Mouse (Mus musculus) embryonic facial prominence, embryonic 14.5 days (tissue): ENCODE data around the gene Piezo1. TPM values are rescaled to one million over a fixed set of nuclear protein-coding genes. Genes with fewer than 3 reads are reported as not detected.

Source experiments
- ATAC-seq: fragments of 200-750 bp; cut with Nextera tagmentation; 2 replicates; pipeline ENCODE4 v1.8.0; 2017; ENCODE audit warnings: low read depth, moderate number of reproducible peaks, moderate TSS enrichment
- DNase-seq: peaks from one replicate; pipeline ENCODE4 v3.0.0-alpha.2; 2015; ENCODE audit warnings: low spot score
- H3K27ac ChIP-seq: fragments of 300-500 bp; sonication (generic); replicated peaks from 2 replicates; pipeline ENCODE4 v1.5.1; 2014; ENCODE audit warnings: low read depth, mild to moderate bottlenecking, low read length, moderate library complexity
- H3K27me3 ChIP-seq: fragments of 300-500 bp; sonication (generic); replicated peaks from 2 replicates; pipeline ENCODE4 v1.6.1; 2014; ENCODE audit warnings: low read length; ENCODE audit not compliant: control insufficient read depth, insufficient read depth
- H3K36me3 ChIP-seq: fragments of 300-500 bp; sonication (generic); 2 replicates; pipeline ENCODE4 v1.6.1; 2014; ENCODE audit warnings: low read length, mixed read lengths; ENCODE audit not compliant: control insufficient read depth, insufficient read depth
- H3K4me1 ChIP-seq: fragments of 300-500 bp; sonication (generic); 2 replicates; pipeline ENCODE4 v1.6.1; 2014; ENCODE audit warnings: antibody characterized with exemption, low read length; ENCODE audit not compliant: control insufficient read depth, insufficient read depth
- H3K4me2 ChIP-seq: fragments of 300-500 bp; sonication (generic); 2 replicates; pipeline ENCODE4 v1.6.1; 2014; ENCODE audit warnings: low read depth, mild to moderate bottlenecking, low read length, moderate library complexity, mixed read lengths
- H3K4me3 ChIP-seq: fragments of 300-500 bp; sonication (generic); 2 replicates; pipeline ENCODE4 v1.5.1; 2014; ENCODE audit warnings: low read depth, mild to moderate bottlenecking, low read length
- H3K9ac ChIP-seq: fragments of 300-500 bp; sonication (generic); 2 replicates; pipeline ENCODE4 v1.6.1; 2014; ENCODE audit warnings: low read depth, mild to moderate bottlenecking, low read length, moderate library complexity, mixed read lengths
- H3K9me3 ChIP-seq: fragments of 300-500 bp; sonication (generic); 2 replicates; pipeline ENCODE4 v1.6.1; 2016; ENCODE audit warnings: low read length; ENCODE audit not compliant: control insufficient read depth
- WGBS: fragments of 180-500 bp; shearing (Covaris S2); extraction: QIAGEN DNeasy Blood & Tissue Kit; methylation state at CpG from one replicate; pipeline ENCODE4 v1.1.7; 2014; 5-methylcytosine and 5-hydroxymethylcytosine counted together
- polyA plus RNA-seq: library from polyadenylated mRNA; unstranded; fragments of >200 nt; fragmentation: Nextera tagmentation; extraction: Ambion mirVana; gene quantifications from 2 replicates; pipeline ENCODE4 v1.2.1, GENCODE M21; 2014

Gene Piezo1
- polyA plus RNA-seq, 1 experiment from 2014 or later: 18.7 TPM

- Histone ChIP-seq H3K27ac (no peak overlapping the region), H3K4me1 (no peaks in the 10 kb centered on the region), H3K9ac (no peak overlapping the region), H3K4me3 (no peak overlapping the region), H3K27me3 (no peaks in the 10 kb centered on the region), H3K9me3 (no peaks in the 10 kb centered on the region), H3K36me3 (no peaks in the 10 kb centered on the region), H3K4me2 (no peak overlapping the region)
- 78% methylated on average over 9 of the region's 9 CpGs for WGBS
- ATAC-seq: no peak
- no peak for DNase-seq
Observed at GRCm38 (mm10) chr8:122584981-122585380, 33.9 kb upstream of the Piezo1 start.

- H3K27ac ChIP-seq: no peak overlapping the region
- H3K27me3 ChIP-seq: no peaks in the 10 kb centered on the region
- no peak overlapping the region for H3K9ac ChIP-seq
- peak; percentile 44 for DNase-seq
- no peak overlapping the region for H3K4me2 ChIP-seq
- no peaks in the 10 kb centered on the region for H3K9me3 ChIP-seq
- WGBS: 64% methylated on average over 13 of the region's 15 CpGs
- H3K4me1 ChIP-seq: peaks cover 14% of the 10 kb centered on the region
- ATAC-seq: no peak
- no peaks in the 10 kb centered on the region for H3K36me3 ChIP-seq
- no peak overlapping the region for H3K4me3 ChIP-seq
Observed at GRCm38 (mm10) chr8:122580926-122581325, 29.8 kb upstream of the Piezo1 start.

GRCm38 (mm10) chr8:122579196-122579595, 28.1 kb upstream of the Piezo1 start:
- no peak overlapping the region for H3K4me3 ChIP-seq
- 0 out of 2 replicates have a peak overlapping the region, but pooled peaks have one; percentile 1 for H3K9ac ChIP-seq
- H3K4me1 ChIP-seq: peaks cover 26% of the 10 kb centered on the region
- ATAC-seq (no peak), DNase-seq (peak; percentile 76)
- 16% methylated on average over 7 of the region's 7 CpGs for WGBS
- peaks cover 6% of the 10 kb centered on the region for H3K36me3 ChIP-seq
- H3K27me3 ChIP-seq: no peaks in the 10 kb centered on the region
- no peaks in the 10 kb centered on the region for H3K9me3 ChIP-seq
- no peak overlapping the region for H3K4me2 ChIP-seq
- peak overlapping the region; percentile 35; the same call in 1 of the 2 replicates for H3K27ac ChIP-seq

- Histone ChIP-seq H3K4me3 (peak overlapping the region; percentile 64), H3K4me1 (peaks cover 26% of the 10 kb centered on the region), H3K27me3 (no peaks in the 10 kb centered on the region), H3K27ac (peak overlapping the region; percentile 34), H3K4me2 (peak overlapping the region; percentile 74), H3K36me3 (peaks cover 25% of the 10 kb centered on the region), H3K9ac (peak overlapping the region; percentile 83; the same call in 1 of the 2 replicates), H3K9me3 (no peaks in the 10 kb centered on the region)
- 48% methylated on average over 10 of the region's 10 CpGs for WGBS
- ATAC-seq (no peak), DNase-seq (no peak)
Observed at GRCm38 (mm10) chr8:122577116-122577515, 26.0 kb upstream of the Piezo1 start.

GRCm38 (mm10) chr8:122576648-122577022, 25.5 kb upstream of the Piezo1 start, which contains the start of gene Aprt:
Gene Aprt (minus strand): TSS chr8:122576909.
- DNase-seq: peak; percentile 97
- 2% methylated on average over 25 of the region's 39 CpGs for WGBS
- H3K4me1 ChIP-seq: peaks cover 26% of the 10 kb centered on the region

GRCm38 (mm10) chr8:122575735-122576647, 24.9 kb upstream of the Piezo1 start:
- H3K4me2 ChIP-seq: peak overlapping the region; percentile 74
- peak overlapping the region; percentile 83 for H3K9ac ChIP-seq
- peak overlapping the region; percentile 64 for H3K4me3 ChIP-seq
- no peak for DNase-seq
- H3K9me3 ChIP-seq: no peaks in the 10 kb centered on the region
- no peaks in the 10 kb centered on the region for H3K27me3 ChIP-seq
- ATAC-seq: peak; percentile 9
- peak overlapping the region; percentile 36; the same call in 1 of the 2 replicates for H3K27ac ChIP-seq
- 19% methylated on average over 16 of the region's 21 CpGs for WGBS
- H3K36me3 ChIP-seq: peaks cover 37% of the 10 kb centered on the region
- peaks cover 26% of the 10 kb centered on the region for H3K4me1 ChIP-seq

More at GRCm38 (mm10) chr8:122576648-122577022, 25.5 kb upstream of the Piezo1 start, which contains the start of gene Aprt:
- peak within 1 kb of the TSS; percentile 64 for H3K4me3 ChIP-seq
- H3K27me3 ChIP-seq: no peaks in the 10 kb centered on the region
- ATAC-seq: peak; percentile 91
- H3K9me3 ChIP-seq: no peaks in the 10 kb centered on the region
- H3K4me2 ChIP-seq: peak within 1 kb of the TSS; percentile 74
- peak within 1 kb of the TSS; percentile 83 for H3K9ac ChIP-seq
- H3K27ac ChIP-seq: peak within 1 kb of the TSS; percentile 36
- peaks cover 30% of the 10 kb centered on the region for H3K36me3 ChIP-seq

- 70% methylated on average over 8 of the region's 8 CpGs for WGBS
- peak overlapping the region; percentile 74 for H3K4me2 ChIP-seq
- DNase-seq (no peak), ATAC-seq (no peak)
- no peaks in the 10 kb centered on the region for H3K9me3 ChIP-seq
- peak overlapping the region; percentile 64 for H3K4me3 ChIP-seq
- H3K9ac ChIP-seq: peak overlapping the region; percentile 83; the same call in 1 of the 2 replicates
- H3K36me3 ChIP-seq: peaks cover 44% of the 10 kb centered on the region
- H3K27ac ChIP-seq: no peak overlapping the region
- H3K27me3 ChIP-seq: no peaks in the 10 kb centered on the region
- peaks cover 26% of the 10 kb centered on the region for H3K4me1 ChIP-seq
Observed at GRCm38 (mm10) chr8:122575286-122575685, 24.2 kb upstream of the Piezo1 start.

GRCm38 (mm10) chr8:122574667-122575251, 23.6 kb upstream of the Piezo1 start:
- no peak overlapping the region for H3K27ac ChIP-seq
- H3K36me3 ChIP-seq: peaks cover 49% of the 10 kb centered on the region
- H3K9ac ChIP-seq: no peak overlapping the region
- peaks cover 23% of the 10 kb centered on the region for H3K4me1 ChIP-seq
- peak overlapping the region; percentile 74; the same call in 1 of the 2 replicates for H3K4me2 ChIP-seq
- no peaks in the 10 kb centered on the region for H3K9me3 ChIP-seq
- H3K27me3 ChIP-seq: no peaks in the 10 kb centered on the region
- no peak for DNase-seq
- H3K4me3 ChIP-seq: no peak overlapping the region
- no peak for ATAC-seq
- WGBS: 55% methylated on average over 10 of the region's 10 CpGs
